Mouse (Mus musculus) intestine, embryonic 14.5 days (tissue): Measurements from ENCODE around the gene Tnfaip1. TPM values are rescaled to one million over a fixed set of nuclear protein-coding genes. Genes with fewer than 3 reads are reported as not detected.
"Not testable (repeated sequence)": the region's sequence is repeated elsewhere in the genome, so short reads cannot be mapped to it uniquely, and the experiment has no call there.

ENCODE experiments used
- ATAC-seq: fragments of 200-750 bp; cut with Nextera tagmentation; replicated peaks from 2 replicates; pipeline ENCODE4 v1.8.0; 2017; ENCODE audit warnings: low read depth, moderate number of reproducible peaks, moderate TSS enrichment, moderate library complexity; ENCODE audit not compliant: low FRiP score, low TSS enrichment
- DNase-seq: peaks from one replicate; pipeline ENCODE4 v3.0.0-alpha.2; 2018; ENCODE audit warnings: low spot score
- H3K27ac ChIP-seq: fragments of 300-500 bp; sonication (generic); 2 replicates; pipeline ENCODE4 v1.5.1; 2014; ENCODE audit warnings: low read depth, mild to moderate bottlenecking, control low read depth
- H3K27me3 ChIP-seq: fragments of 300-500 bp; sonication (generic); replicated peaks from 2 replicates; pipeline ENCODE4 v1.6.1; 2014; ENCODE audit warnings: low read length, control low read depth; ENCODE audit not compliant: control insufficient read depth, insufficient read depth
- H3K36me3 ChIP-seq: fragments of 300-500 bp; sonication (generic); 2 replicates; pipeline ENCODE4 v1.6.1; 2014; ENCODE audit warnings: low read length, control low read depth; ENCODE audit not compliant: control insufficient read depth, insufficient read depth
- H3K4me1 ChIP-seq: fragments of 300-500 bp; sonication (generic); replicated peaks from 2 replicates; pipeline ENCODE4 v1.6.1; 2014; ENCODE audit warnings: low read length, control low read depth, mixed read lengths; ENCODE audit not compliant: control insufficient read depth, insufficient read depth
- H3K4me2 ChIP-seq: fragments of 300-500 bp; sonication (generic); 2 replicates; pipeline ENCODE4 v1.6.1; 2014; ENCODE audit warnings: low read length
- H3K4me3 ChIP-seq: fragments of 300-500 bp; sonication (generic); 2 replicates; pipeline ENCODE4 v1.5.1; 2014; ENCODE audit warnings: low read depth, low read length, control low read depth, mixed read lengths
- H3K9ac ChIP-seq: fragments of 300-500 bp; sonication (generic); 2 replicates; pipeline ENCODE4 v1.6.1; 2014; ENCODE audit warnings: mild to moderate bottlenecking, low read length
- H3K9me3 ChIP-seq: fragments of 300-500 bp; sonication (generic); 2 replicates; pipeline ENCODE4 v1.6.1; 2016; ENCODE audit warnings: low read length, control low read depth; ENCODE audit not compliant: control insufficient read depth
- WGBS: fragments of 180-500 bp; shearing (Covaris S2); extraction: QIAGEN DNeasy Blood & Tissue Kit; methylation state at CpG from one replicate; pipeline ENCODE4 v1.1.7; 2014; 5-methylcytosine and 5-hydroxymethylcytosine counted together
- polyA plus RNA-seq: library from polyadenylated mRNA; unstranded; fragments of >200 nt; fragmentation: Nextera tagmentation; extraction: Ambion mirVana; gene quantifications from 2 replicates; pipeline ENCODE4 v1.2.1, GENCODE M21; 2014

Gene Tnfaip1
- polyA plus RNA-seq = 83.3 and 86.7 TPM in 2 replicates

GRCm38 (mm10) chr11:78536080-78536689, at the start of gene Tnfaip1, which contains the start of gene Ift20:
Gene Tnfaip1 (minus strand): TSS chr11:78536332.
Gene Ift20 (plus strand): TSS chr11:78536361.
- WGBS = under 1% methylated on average over 52 of the region's 52 CpGs
- ATAC-seq = peak; percentile 95

GRCm38 (mm10) chr11:78582848-78583247, 46.7 kb upstream of the Tnfaip1 start:
- peaks cover 37% of the 10 kb centered on the region for H3K36me3 ChIP-seq
- no peaks in the 10 kb centered on the region for H3K4me1 ChIP-seq
- no peaks in the 10 kb centered on the region for H3K9me3 ChIP-seq
- no peak overlapping the region for H3K4me3 ChIP-seq
- no peak overlapping the region for H3K9ac ChIP-seq
- no peaks in the 10 kb centered on the region for H3K27me3 ChIP-seq
- DNase-seq (no peak), ATAC-seq (no peak)
- no peak overlapping the region for H3K4me2 ChIP-seq
- WGBS = 87% methylated on average over 6 of the region's 6 CpGs
- H3K27ac ChIP-seq = no peak overlapping the region

More at GRCm38 (mm10) chr11:78536080-78536689, at the start of gene Tnfaip1, which contains the start of gene Ift20:
- Histone ChIP-seq H3K9ac (peak within 1 kb of the TSS; percentile 88), H3K36me3 (peaks cover 30% of the 10 kb centered on the region), H3K4me3 (peak within 1 kb of the TSS; percentile 79), H3K27me3 (no peaks in the 10 kb centered on the region), H3K9me3 (no peaks in the 10 kb centered on the region), H3K27ac (peak within 1 kb of the TSS; percentile 79), H3K4me1 (peaks cover 22% of the 10 kb centered on the region), H3K4me2 (peak within 1 kb of the TSS; percentile 90)
- peak; percentile 95 for DNase-seq

- H3K9ac ChIP-seq = no peak overlapping the region
- no peaks in the 10 kb centered on the region for H3K27me3 ChIP-seq
- no peaks in the 10 kb centered on the region for H3K9me3 ChIP-seq
- ATAC-seq (no peak), DNase-seq (no peak)
- no peaks in the 10 kb centered on the region for H3K4me1 ChIP-seq
- H3K27ac ChIP-seq = no peak overlapping the region
- no peak overlapping the region for H3K4me3 ChIP-seq
- H3K36me3 ChIP-seq = peaks cover 50% of the 10 kb centered on the region
- H3K4me2 ChIP-seq = no peak overlapping the region
- WGBS = 36% methylated on average over 2 of the region's 2 CpGs
Observed at GRCm38 (mm10) chr11:78574975-78575374, 38.8 kb upstream of the Tnfaip1 start.

GRCm38 (mm10) chr11:78574536-78574935, 38.4 kb upstream of the Tnfaip1 start:
- Histone ChIP-seq H3K36me3 (peaks cover 50% of the 10 kb centered on the region), H3K4me3 (no peak overlapping the region), H3K27me3 (no peaks in the 10 kb centered on the region)

DNA sequence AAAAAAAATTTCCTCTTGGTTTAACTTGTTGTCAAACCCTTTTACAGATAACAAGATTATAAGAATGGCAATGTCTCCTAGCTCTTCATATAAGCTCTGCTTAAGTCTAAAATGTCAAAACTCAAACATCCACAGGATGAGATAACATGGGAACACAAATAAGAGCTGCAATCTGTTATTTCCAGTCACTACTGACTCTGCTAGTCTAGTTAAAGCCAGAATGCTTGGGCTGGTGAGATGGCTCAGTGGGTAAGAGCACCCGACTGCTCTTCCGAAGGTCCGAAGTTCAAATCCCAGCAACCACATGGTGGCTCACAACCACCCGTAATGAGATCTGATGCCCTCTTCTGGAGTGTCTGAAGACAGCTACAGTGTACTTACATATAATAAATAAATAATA, 37.9 kb upstream of the Tnfaip1 start:
- WGBS = 95% methylated on average over 3 of the region's 4 CpGs
- ATAC-seq = not testable (repeated sequence)

More at GRCm38 (mm10) chr11:78574536-78574935, 38.4 kb upstream of the Tnfaip1 start:
- H3K4me1 ChIP-seq = no peaks in the 10 kb centered on the region
- H3K4me2 ChIP-seq = no peak overlapping the region
- ATAC-seq = no peak
- WGBS = 80% methylated on average over 3 of the region's 3 CpGs
- H3K9me3 ChIP-seq = no peaks in the 10 kb centered on the region
- no peak overlapping the region for H3K27ac ChIP-seq
- no peak for DNase-seq
- no peak overlapping the region for H3K9ac ChIP-seq

GRCm38 (mm10) chr11:78571854-78572253, 35.7 kb upstream of the Tnfaip1 start:
- H3K27me3 ChIP-seq = no peaks in the 10 kb centered on the region
- no peak for ATAC-seq
- H3K27ac ChIP-seq = no peak overlapping the region
- no peak overlapping the region for H3K4me2 ChIP-seq
- H3K36me3 ChIP-seq = peaks cover 53% of the 10 kb centered on the region
- 91% methylated on average over 6 of the region's 6 CpGs for WGBS
- no peak overlapping the region for H3K9ac ChIP-seq
- H3K4me3 ChIP-seq = no peak overlapping the region
- DNase-seq = no peak
- H3K9me3 ChIP-seq = no peaks in the 10 kb centered on the region
- H3K4me1 ChIP-seq = no peaks in the 10 kb centered on the region

More for the DNA sequence above, 37.9 kb upstream of the Tnfaip1 start:
- H3K4me3 ChIP-seq, H3K27ac ChIP-seq, H3K27me3 ChIP-seq, H3K4me2 ChIP-seq, H3K4me1 ChIP-seq, H3K9me3 ChIP-seq, H3K9ac ChIP-seq, DNase-seq: not testable (repeated sequence)
- H3K36me3 ChIP-seq = peaks cover 52% of the 10 kb centered on the region

- H3K36me3 ChIP-seq = peaks cover 51% of the 10 kb centered on the region
- no peaks in the 10 kb centered on the region for H3K9me3 ChIP-seq
- H3K9ac ChIP-seq = no peak overlapping the region
- DNase-seq (no peak), ATAC-seq (no peak)
- no peaks in the 10 kb centered on the region for H3K27me3 ChIP-seq
- H3K27ac ChIP-seq = no peak overlapping the region
- 95% methylated on average over 8 of the region's 8 CpGs for WGBS
- no peak overlapping the region for H3K4me2 ChIP-seq
- no peaks in the 10 kb centered on the region for H3K4me1 ChIP-seq
- no peak overlapping the region for H3K4me3 ChIP-seq
Observed at GRCm38 (mm10) chr11:78571441-78571840, 35.3 kb upstream of the Tnfaip1 start.

DNA sequence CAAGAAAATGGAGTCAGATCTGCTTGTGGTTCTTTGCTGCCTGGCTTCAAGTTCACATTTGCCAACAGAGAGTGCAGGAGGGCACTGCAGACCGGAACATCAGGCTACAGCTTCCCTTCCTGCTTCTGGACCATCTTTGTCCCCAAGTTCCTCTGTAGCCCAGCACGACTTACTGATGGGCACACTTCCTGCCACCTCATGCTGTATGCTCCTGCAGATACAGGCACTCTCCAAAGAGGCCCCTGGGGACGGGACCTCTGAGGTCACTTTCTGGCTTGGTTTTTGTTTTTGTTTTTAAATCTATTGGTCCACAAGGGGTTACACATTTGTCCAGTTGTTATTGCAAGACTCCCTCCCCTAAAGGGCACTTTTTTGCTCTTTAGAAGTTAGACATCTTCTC, 33.7 kb upstream of the Tnfaip1 start:
- ATAC-seq (no peak), DNase-seq (no peak)
- no peak overlapping the region for H3K4me2 ChIP-seq
- H3K9ac ChIP-seq = no peak overlapping the region
- no peaks in the 10 kb centered on the region for H3K27me3 ChIP-seq
- H3K27ac ChIP-seq = no peak overlapping the region
- H3K4me3 ChIP-seq = no peak overlapping the region
- H3K36me3 ChIP-seq = peaks cover 48% of the 10 kb centered on the region
- WGBS = 74% methylated on average over 3 of the region's 3 CpGs
- no peaks in the 10 kb centered on the region for H3K9me3 ChIP-seq
- no peaks in the 10 kb centered on the region for H3K4me1 ChIP-seq

DNA sequence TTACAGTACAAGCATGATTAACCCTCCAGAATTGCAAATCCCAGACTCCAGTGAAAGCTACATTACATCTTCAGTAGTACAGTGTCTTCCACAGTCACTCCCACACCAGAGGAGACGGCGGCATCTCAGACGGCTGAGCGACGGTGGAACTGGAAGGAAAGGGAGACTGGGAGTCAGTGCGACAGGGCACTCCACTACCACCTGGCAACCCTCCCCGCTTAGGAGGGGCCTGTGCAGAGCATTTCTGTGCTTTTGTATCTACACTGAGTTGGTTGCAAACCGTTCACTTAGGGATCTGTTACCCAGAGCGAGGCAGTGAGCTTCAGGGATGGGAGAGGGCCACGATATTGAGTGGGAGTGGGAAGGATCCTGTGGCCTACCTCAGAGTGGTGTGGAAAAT, 32.7 kb upstream of the Tnfaip1 start:
- 85% methylated on average over 10 of the region's 10 CpGs for WGBS
- Histone ChIP-seq H3K27me3 (no peaks in the 10 kb centered on the region), H3K4me2 (no peak overlapping the region), H3K9ac (no peak overlapping the region), H3K27ac (no peak overlapping the region), H3K4me1 (no peaks in the 10 kb centered on the region), H3K36me3 (peaks cover 42% of the 10 kb centered on the region), H3K4me3 (no peak overlapping the region), H3K9me3 (no peaks in the 10 kb centered on the region)
- ATAC-seq (no peak), DNase-seq (no peak)
